Mouse (Mus musculus) layer of hippocampus, postnatal 25 days (tissue): ENCODE measurements at regions not wholly inside any gene's neighbourhood (a gene's known extent, or its start where the extent isn't known, plus 50 kb on each side); places are given as distances from the start of the nearest gene placed in this dataset.

ENCODE experiments used
- DNase-seq, 2 experiments: peaks; one replicate each; pipeline ENCODE4 v3.0.0; 2022; ENCODE audit warnings: mixed read lengths in 2 of 2, low spot score in 1 of 2; ENCODE audit errors: extremely low spot score in 1 of 2

DNA sequence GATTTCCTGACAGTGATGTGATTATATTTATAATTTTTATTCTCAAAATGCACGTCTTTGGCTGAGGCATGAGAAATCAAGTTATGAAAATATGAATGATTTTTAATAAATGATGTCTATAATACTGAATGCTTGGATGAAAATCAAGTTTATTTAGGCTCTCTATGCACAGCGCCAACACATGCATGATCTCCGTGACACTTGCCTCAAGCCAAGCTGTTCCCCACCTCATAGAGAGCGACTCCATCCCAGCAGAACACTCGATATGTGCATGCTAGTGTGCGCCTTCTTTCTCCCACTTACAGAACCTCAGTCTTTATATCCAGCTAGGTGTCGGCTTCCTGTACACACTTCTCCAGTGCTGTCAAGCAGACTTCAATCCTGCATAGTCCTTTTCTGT, 139.8 kb upstream of the Gm9833 start:
- DNase-seq: no peak

DNA sequence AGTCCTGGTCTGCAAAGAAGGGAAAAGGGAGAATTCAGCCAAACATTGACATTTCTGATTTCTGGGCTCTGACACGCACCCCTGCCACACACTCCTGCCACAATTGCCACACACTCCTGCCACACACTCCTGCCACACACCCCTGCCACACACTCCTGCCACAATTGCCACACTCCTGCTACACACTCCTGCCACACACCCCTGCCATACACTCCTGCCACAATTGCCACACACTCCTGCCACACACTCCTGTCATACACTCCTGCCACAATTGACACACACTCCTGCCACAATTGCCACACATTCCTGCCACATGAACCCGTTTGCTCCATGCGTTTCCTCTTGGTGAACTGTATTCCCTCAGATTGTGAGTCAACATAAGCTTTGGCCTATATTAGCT, 130.0 kb upstream of the Gm9833 start:
- DNase-seq: no peak

DNA sequence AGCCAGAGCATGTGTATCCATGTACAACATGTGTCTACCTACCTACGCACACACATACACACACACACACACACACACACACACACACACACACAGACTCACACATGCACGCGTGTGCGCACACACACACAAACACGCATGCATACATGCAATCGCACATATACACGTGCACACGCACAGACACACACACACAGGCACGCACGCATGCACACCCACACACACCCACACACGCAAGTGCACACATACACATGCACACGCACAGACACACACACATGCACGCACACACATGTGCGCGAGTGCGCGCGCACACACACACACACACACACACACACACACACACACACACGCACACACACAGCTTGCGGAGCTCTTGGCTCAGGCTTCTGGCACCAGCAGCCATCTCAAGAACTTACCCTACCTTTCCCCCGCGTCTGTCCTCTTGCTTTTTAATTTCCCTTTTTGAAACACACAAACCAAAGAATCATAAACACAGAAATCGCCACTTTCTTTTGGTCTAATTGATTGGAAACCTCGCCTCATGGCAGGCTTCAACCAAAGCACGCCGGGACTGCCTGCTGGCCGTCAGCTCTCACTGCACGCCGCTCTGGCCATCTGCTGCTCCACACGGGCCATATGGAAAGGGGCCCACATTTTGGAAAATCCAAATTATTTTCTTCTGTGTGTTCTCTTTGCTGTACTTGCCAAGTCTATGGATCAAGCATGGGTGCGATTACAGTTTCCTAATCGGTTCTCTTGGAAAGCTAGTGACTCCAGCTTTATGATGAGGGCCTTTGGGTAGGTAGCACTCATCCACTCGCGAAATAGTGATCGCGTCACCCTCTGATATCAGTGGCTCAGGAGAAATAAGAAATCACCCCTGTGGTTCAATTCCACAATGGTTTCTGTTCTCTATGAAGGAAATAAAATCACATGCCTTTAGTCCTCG, 127.9 kb upstream of the Gm9833 start:
- no peak for DNase-seq

DNA sequence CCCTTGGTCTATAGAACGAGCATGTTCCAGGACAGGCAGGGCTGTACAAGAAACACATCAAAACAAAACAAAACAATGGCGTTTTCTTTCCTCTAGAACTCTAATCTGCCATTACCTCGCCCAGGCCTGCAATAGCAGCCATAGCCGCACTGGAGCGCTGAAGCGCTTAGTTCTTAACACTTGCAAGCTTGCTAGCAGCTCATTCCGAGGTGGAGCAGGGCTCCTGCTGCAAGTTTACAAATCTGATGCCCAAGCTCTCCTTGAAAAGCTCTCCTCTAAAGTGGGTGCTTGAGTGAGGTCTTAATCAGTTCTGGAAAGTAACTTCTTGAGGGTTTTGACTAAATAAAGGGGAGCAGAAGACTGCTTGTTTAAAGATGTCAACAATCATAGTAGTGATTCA, 127.2 kb upstream of the Gm9833 start:
- peak in 1 of 2 experiments; percentile 45 for DNase-seq
